Mouse (Mus musculus): ENCODE results near the gene Rasd1. TPM values are rescaled to one million over a fixed set of nuclear protein-coding genes. Genes with fewer than 3 reads are reported as not detected.
A peak's percentile ranks its signal among the peaks of the same experiment; 100 is the strongest.

The Rasd1 gene
- total RNA-seq (2014; rRNA removed) (0.47 and 1.2 TPM in 2 replicates), polyA plus RNA-seq (2015; fragmentation: Nextera tagmentation; extraction: Ambion mirVana) (2.6 and 3.6 TPM in 2 replicates)

DNA sequence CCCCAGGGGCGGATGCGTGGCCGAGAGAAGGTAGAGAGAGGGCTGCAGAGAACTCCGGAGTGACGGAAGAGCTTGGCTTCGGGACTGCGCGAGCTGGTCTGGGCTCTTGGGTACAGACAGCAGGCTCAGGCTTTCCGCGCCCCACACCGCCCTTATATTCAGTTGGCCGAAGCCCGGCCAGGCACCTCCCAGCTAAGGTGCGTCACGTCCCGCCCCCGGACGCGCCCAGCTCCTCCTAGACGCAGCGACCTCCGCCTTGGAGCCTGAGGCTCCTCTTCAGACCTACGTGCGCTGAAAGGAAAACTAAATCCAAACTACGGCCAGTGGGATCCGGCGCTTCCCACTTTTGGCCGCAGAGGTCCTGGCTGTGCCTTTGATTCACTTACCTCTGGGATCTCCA lies at the start of gene Rasd1:
Gene Rasd1 (minus strand): TSS at position 127 of the 400 bp plus-strand sequence.
- ATAC-seq (ENCODE audit: low FRiP score) (peak; percentile 67; the same call in 1 of the 2 replicates), DNase-seq (ENCODE audit: low spot score) (peak; percentile 41)
- 0% methylated on average over 28 of the region's 28 CpGs for WGBS
- Histone ChIP-seq H3K36me3 (ENCODE audit: insufficient read depth, low read length) (peaks cover 23% of the 10 kb centered on the region), H3K4me2 (ENCODE audit: low read depth, low read length, poor library complexity, severe bottlenecking) (peak within 1 kb of the TSS; percentile 89), H3K9me3 (ENCODE audit: low read length) (no peaks in the 10 kb centered on the region), H3K27me3 (ENCODE audit: insufficient read depth, low read length) (0 out of 2 replicates have a peak, but pooled peaks cover 7% of the 10 kb centered on the region), H3K27ac (ENCODE audit: low read depth, low read length) (no peak within 1 kb of the TSS), H3K4me1 (ENCODE audit: insufficient read depth, low read length) (peaks cover 19% of the 10 kb centered on the region), H3K9ac (replicated peaks; ENCODE audit: low read length, poor library complexity, severe bottlenecking) (peak within 1 kb of the TSS; percentile 44), H3K4me3 (ENCODE audit: low read depth, low read length) (peak within 1 kb of the TSS; percentile 41)
- no peak for TF ChIP-seq CTCF (IDR thresholded peaks at IDR 0.05)

DNA sequence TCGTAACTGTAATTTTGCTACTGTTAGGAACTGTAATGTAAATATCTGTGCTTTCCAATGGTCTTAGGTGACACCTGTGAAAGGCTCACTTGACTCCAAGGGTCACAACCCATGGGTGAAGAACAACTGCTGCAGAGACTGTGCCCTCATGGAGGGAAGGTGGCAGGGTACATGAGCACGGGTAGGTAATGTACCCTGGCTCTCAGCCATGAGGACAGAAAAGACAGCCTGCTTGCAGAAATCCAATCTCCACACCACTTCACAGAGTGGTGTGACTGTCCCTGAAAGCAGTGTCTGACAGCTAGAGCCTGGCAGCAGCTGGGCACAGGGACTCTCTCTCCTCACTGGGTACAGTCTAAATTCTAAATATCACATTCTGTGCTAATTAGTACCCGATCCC lies 46.8 kb upstream of the Rasd1 start:
- no peak for TF ChIP-seq CTCF (IDR thresholded peaks at IDR 0.05)
- Histone ChIP-seq H3K4me3 (ENCODE audit: low read depth, low read length) (no peak overlapping the region), H3K9ac (replicated peaks; ENCODE audit: low read length, poor library complexity, severe bottlenecking) (no peak overlapping the region), H3K4me1 (ENCODE audit: insufficient read depth, low read length) (peaks cover 12% of the 10 kb centered on the region; the same call in 1 of the 2 replicates), H3K4me2 (ENCODE audit: low read depth, low read length, poor library complexity, severe bottlenecking) (no peak overlapping the region), H3K27me3 (ENCODE audit: insufficient read depth, low read length) (no peaks in the 10 kb centered on the region), H3K27ac (ENCODE audit: low read depth, low read length) (no peak overlapping the region), H3K36me3 (ENCODE audit: insufficient read depth, low read length) (no peaks in the 10 kb centered on the region), H3K9me3 (ENCODE audit: low read length) (no peaks in the 10 kb centered on the region)
- DNase-seq (ENCODE audit: low spot score) (no peak), ATAC-seq (ENCODE audit: low FRiP score) (no peak)
- 79% methylated on average over 3 of the region's 3 CpGs for WGBS

DNA sequence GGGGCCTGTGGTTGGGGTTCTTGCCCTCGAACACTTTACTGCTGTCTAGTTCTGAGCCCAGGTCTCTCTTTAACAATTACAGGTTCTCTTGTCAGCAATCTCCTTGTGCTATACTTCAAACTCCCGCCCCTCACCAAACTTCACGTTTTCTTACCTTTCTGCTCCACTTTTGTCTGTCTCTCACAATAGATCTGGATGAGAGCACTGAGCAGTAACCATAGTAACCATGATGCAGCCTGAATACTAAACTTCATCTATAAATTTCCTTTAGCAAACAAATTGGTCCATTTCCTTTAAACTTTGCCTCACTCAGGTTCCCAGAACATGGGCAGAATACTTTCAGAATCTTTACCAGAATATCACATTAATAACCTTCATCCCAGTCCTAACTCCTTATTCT lies 44.7 kb upstream of the Rasd1 start:
- peak; percentile 47 for DNase-seq (ENCODE audit: low spot score)
- TF ChIP-seq CTCF (IDR thresholded peaks at IDR 0.05) = no peak
- no peaks in the 10 kb centered on the region for H3K36me3 ChIP-seq (ENCODE audit: insufficient read depth, low read length)
- H3K4me3 ChIP-seq (ENCODE audit: low read depth, low read length) = no peak overlapping the region
- peak overlapping the region; percentile 1 for H3K27ac ChIP-seq (ENCODE audit: low read depth, low read length)
- peaks cover 12% of the 10 kb centered on the region; the same call in 1 of the 2 replicates for H3K4me1 ChIP-seq (ENCODE audit: insufficient read depth, low read length)
- no peak for ATAC-seq (ENCODE audit: low FRiP score)
- H3K9ac ChIP-seq (replicated peaks; ENCODE audit: low read length, poor library complexity, severe bottlenecking) = no peak overlapping the region
- H3K27me3 ChIP-seq (ENCODE audit: insufficient read depth, low read length) = no peaks in the 10 kb centered on the region
- WGBS = 35% methylated on average over 3 of the region's 3 CpGs
- no peaks in the 10 kb centered on the region for H3K9me3 ChIP-seq (ENCODE audit: low read length)
- no peak overlapping the region for H3K4me2 ChIP-seq (ENCODE audit: low read depth, low read length, poor library complexity, severe bottlenecking)

DNA sequence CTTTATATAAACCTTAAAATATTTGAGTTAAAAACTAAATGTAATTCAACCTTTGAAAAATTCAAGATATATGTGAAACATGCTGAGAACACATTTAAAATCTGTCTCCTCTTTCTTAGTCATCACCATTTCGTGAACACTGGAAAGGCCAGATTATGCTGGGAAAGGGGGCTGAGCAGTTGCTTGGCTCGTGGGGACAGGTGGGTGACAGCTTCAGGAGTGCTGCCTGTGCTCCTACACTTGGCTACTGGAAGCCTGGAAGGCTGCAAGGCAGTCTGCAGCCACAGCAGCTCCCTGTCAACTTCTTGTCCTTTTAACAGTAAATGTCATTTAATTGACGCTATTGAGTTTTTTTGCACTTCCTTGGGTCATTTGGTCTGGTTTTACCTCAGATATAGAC lies 41.1 kb upstream of the Rasd1 start:
- no peak overlapping the region for H3K4me3 ChIP-seq (ENCODE audit: low read depth, low read length)
- no peaks in the 10 kb centered on the region for H3K9me3 ChIP-seq (ENCODE audit: low read length)
- TF ChIP-seq CTCF (IDR thresholded peaks at IDR 0.05) = no peak
- no peaks in the 10 kb centered on the region for H3K36me3 ChIP-seq (ENCODE audit: insufficient read depth, low read length)
- H3K27me3 ChIP-seq (ENCODE audit: insufficient read depth, low read length) = no peaks in the 10 kb centered on the region
- no peak overlapping the region for H3K4me2 ChIP-seq (ENCODE audit: low read depth, low read length, poor library complexity, severe bottlenecking)
- no peak overlapping the region for H3K9ac ChIP-seq (replicated peaks; ENCODE audit: low read length, poor library complexity, severe bottlenecking)
- WGBS = 74% methylated on average over 3 of the region's 3 CpGs
- H3K27ac ChIP-seq (ENCODE audit: low read depth, low read length) = no peak overlapping the region
- DNase-seq (ENCODE audit: low spot score) (no peak), ATAC-seq (ENCODE audit: low FRiP score) (no peak)
- H3K4me1 ChIP-seq (ENCODE audit: insufficient read depth, low read length) = peaks cover 12% of the 10 kb centered on the region; the same call in 1 of the 2 replicates

DNA sequence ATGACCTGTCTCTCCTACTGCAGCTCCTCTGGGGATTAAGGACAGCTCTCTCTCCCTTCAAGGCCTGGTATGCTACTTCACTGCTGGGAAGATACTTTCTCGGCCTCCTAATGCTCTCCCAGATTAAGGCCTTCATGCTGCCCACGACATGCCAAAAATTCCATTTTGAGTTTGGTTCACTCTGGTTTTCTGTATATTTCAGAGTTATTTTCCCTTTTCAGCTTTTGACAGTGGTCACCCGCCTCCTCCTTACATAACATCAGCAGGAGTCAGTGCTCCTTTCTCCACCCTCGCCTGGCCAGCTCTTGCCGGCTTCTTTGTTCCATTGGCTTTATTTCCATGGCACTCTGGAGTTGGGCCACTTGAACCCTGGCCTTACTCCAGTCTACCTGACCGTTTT lies 40.0 kb upstream of the Rasd1 start:
- no peak for DNase-seq (ENCODE audit: low spot score)
- Histone ChIP-seq H3K9ac (replicated peaks; ENCODE audit: low read length, poor library complexity, severe bottlenecking) (no peak overlapping the region), H3K4me3 (ENCODE audit: low read depth, low read length) (no peak overlapping the region), H3K4me1 (ENCODE audit: insufficient read depth, low read length) (peaks cover 7% of the 10 kb centered on the region; the same call in 1 of the 2 replicates), H3K27ac (ENCODE audit: low read depth, low read length) (no peak overlapping the region), H3K4me2 (ENCODE audit: low read depth, low read length, poor library complexity, severe bottlenecking) (no peak overlapping the region), H3K36me3 (ENCODE audit: insufficient read depth, low read length) (no peaks in the 10 kb centered on the region), H3K9me3 (ENCODE audit: low read length) (no peaks in the 10 kb centered on the region), H3K27me3 (ENCODE audit: insufficient read depth, low read length) (no peaks in the 10 kb centered on the region)
- no peak for TF ChIP-seq CTCF (IDR thresholded peaks at IDR 0.05)
- ATAC-seq (ENCODE audit: low FRiP score) = no peak
- WGBS = 57% methylated on average over 6 of the region's 6 CpGs

DNA sequence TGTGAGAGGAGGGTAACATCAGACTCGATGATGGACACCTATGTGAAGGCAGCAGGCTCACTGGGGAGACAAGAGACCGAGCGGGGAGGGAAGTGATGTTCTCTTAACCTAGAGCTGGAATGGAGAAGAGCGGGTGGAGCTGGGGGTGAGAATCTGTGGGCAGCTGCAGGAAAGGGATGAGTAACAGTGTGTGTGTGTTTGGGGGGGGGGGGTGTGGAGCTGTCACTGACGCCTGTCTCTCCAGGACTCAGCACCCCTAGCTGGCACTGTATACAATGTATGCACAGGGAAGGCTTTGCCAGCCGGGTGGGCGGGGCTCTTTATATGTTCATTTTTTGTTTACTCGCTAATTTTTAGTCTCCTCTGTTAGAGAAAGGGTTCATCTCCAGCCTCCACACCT lies 39.1 kb upstream of the Rasd1 start:
- Histone ChIP-seq H3K27ac (ENCODE audit: low read depth, low read length) (no peak overlapping the region), H3K4me1 (ENCODE audit: insufficient read depth, low read length) (peaks cover 2% of the 10 kb centered on the region; the same call in 1 of the 2 replicates), H3K4me3 (ENCODE audit: low read depth, low read length) (no peak overlapping the region), H3K9me3 (ENCODE audit: low read length) (no peaks in the 10 kb centered on the region), H3K27me3 (ENCODE audit: insufficient read depth, low read length) (no peaks in the 10 kb centered on the region), H3K36me3 (ENCODE audit: insufficient read depth, low read length) (no peaks in the 10 kb centered on the region), H3K4me2 (ENCODE audit: low read depth, low read length, poor library complexity, severe bottlenecking) (no peak overlapping the region), H3K9ac (replicated peaks; ENCODE audit: low read length, poor library complexity, severe bottlenecking) (no peak overlapping the region)
- no peak for TF ChIP-seq CTCF (IDR thresholded peaks at IDR 0.05)
- WGBS = 86% methylated on average over 8 of the region's 8 CpGs
- ATAC-seq (ENCODE audit: low FRiP score) = no peak
- DNase-seq (ENCODE audit: low spot score) = no peak
